Mouse (Mus musculus): ENCODE results near the gene Tnk2. TPM values are rescaled to one million over a fixed set of nuclear protein-coding genes. Genes with fewer than 3 reads are reported as not detected.

The Tnk2 gene
- polyA plus RNA-seq, 1 experiment from 2014 or later, result 20.0 TPM

DNA sequence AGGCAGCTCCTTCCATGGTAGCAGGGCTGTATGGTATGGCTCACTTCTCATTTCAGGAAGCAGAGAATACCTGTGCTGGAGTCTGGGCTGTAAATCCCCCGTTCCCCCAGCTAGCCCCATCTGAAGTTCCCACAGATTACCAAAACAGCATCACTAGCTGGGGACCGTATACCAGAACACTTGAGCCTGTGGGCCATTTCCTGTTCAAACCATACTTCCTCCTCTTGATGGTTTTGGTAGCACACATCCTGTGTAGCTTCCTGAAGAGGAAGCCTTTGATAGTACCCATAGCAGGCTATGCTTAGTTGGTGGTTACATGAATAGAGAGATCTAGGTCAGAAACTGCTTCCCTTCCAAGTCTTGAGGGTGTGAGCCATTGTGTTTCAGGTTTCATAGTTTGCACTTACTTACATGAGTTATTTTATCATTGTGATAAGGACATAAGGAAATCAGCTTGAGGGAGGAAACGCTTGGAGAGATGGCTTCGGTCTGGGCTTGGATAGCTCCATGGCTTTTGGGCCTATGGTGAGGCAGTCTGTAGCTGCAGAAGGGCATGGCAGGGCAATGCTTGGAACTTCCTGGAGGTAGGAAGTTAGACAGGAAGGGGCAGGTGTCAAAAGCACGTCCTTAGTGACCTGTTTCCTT, 7.4 kb downstream of the Tnk2 start:
- DNase-seq, result no peak
- no peak overlapping the region for H3K4me2 ChIP-seq
- no peak overlapping the region for H3K9ac ChIP-seq
- no peaks in the 10 kb centered on the region for H3K36me3 ChIP-seq (ENCODE audit: insufficient read depth)
- 68% methylated on average over 5 of the region's 5 CpGs for WGBS
- H3K9me3 ChIP-seq (ENCODE audit: low read depth, low read length), result no peaks in the 10 kb centered on the region
- peak overlapping the region; percentile 37; the same call in 1 of the 2 replicates for H3K27ac ChIP-seq (ENCODE audit: low read depth)
- no peak overlapping the region for H3K4me3 ChIP-seq (ENCODE audit: low read depth, low read length)
- no peak for TF ChIP-seq CTCF (IDR thresholded peaks at IDR 0.05; ENCODE audit: low read depth)
- H3K27me3 ChIP-seq (ENCODE audit: insufficient read depth, low read length), result no peaks in the 10 kb centered on the region
- peaks cover 4% of the 10 kb centered on the region; the same call in 1 of the 2 replicates for H3K4me1 ChIP-seq (ENCODE audit: insufficient read depth)
- ATAC-seq (ENCODE audit: insufficient read depth), result no peak

DNA sequence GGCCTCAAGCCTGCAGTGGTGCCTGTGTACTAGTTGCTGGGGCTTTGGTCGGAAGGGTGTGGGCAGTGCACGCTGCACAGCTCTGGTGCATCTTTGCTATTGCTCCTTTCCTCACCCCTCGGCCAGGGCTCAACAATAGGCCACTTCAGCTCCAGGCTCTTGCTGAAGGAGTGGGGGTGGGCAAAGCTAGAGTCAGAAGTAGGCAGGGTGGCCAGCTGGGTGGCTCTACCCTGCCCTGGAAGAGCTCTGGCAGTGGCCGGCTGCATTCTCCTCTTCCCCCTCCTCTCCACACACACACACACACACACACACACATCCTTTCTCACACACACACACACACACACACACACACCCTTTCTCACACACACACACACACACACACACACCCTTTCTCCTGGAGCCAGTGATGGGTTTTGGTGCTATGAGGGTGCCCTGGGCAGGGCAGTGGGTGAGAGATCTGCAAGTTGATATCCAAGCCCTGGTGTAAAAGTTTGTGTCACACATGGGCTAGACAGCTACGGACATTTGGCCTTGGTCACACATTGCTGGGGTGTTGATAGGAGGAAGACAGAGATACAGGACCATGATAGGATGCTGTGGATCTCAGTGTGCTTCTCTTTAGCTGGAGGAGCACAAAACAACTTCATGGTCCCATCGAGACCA, 10.5 kb downstream of the Tnk2 start:
- no peaks in the 10 kb centered on the region for H3K9me3 ChIP-seq (ENCODE audit: low read depth, low read length)
- peaks cover 10% of the 10 kb centered on the region for H3K4me1 ChIP-seq (ENCODE audit: insufficient read depth)
- TF ChIP-seq CTCF (IDR thresholded peaks at IDR 0.05; ENCODE audit: low read depth), result no peak
- no peak for ATAC-seq (ENCODE audit: insufficient read depth)
- no peak overlapping the region for H3K9ac ChIP-seq
- no peaks in the 10 kb centered on the region for H3K36me3 ChIP-seq (ENCODE audit: insufficient read depth)
- no peak overlapping the region for H3K4me2 ChIP-seq
- DNase-seq, result no peak
- 71% methylated on average over 6 of the region's 6 CpGs for WGBS
- H3K27me3 ChIP-seq (ENCODE audit: insufficient read depth, low read length), result no peaks in the 10 kb centered on the region
- H3K27ac ChIP-seq (ENCODE audit: low read depth), result no peak overlapping the region; the same call in 1 of the 2 replicates
- no peak overlapping the region for H3K4me3 ChIP-seq (ENCODE audit: low read depth, low read length)

DNA sequence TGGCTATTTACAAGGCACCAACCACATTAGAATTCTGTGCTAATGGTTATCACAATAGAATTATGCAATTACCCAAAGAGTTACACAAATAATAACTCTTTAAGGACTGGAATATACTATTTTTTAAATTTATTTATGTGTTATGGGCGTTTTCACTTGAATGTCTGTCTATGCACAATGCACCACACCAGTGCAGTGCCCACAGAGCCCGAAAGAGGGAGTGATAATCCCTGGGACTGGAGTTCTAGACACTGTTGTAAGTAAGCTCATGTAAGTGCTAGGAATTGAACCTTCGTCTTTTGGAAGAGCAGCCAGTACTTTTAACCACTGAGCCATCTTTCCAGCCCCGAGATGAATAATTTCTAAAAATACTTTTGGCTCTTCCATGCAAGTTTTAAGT, 11.9 kb downstream of the Tnk2 start:
- no peak for TF ChIP-seq CTCF (IDR thresholded peaks at IDR 0.05; ENCODE audit: low read depth)
- Histone ChIP-seq H3K27me3 (ENCODE audit: insufficient read depth, low read length) (no peaks in the 10 kb centered on the region), H3K4me1 (ENCODE audit: insufficient read depth) (peaks cover 23% of the 10 kb centered on the region), H3K9ac (no peak overlapping the region), H3K36me3 (ENCODE audit: insufficient read depth) (no peaks in the 10 kb centered on the region), H3K4me3 (ENCODE audit: low read depth, low read length) (no peak overlapping the region), H3K4me2 (no peak overlapping the region), H3K27ac (ENCODE audit: low read depth) (no peak overlapping the region), H3K9me3 (ENCODE audit: low read depth, low read length) (no peaks in the 10 kb centered on the region)
- DNase-seq (no peak), ATAC-seq (ENCODE audit: insufficient read depth) (no peak)
- WGBS, result 87% methylated on average over 4 of the region's 4 CpGs

DNA sequence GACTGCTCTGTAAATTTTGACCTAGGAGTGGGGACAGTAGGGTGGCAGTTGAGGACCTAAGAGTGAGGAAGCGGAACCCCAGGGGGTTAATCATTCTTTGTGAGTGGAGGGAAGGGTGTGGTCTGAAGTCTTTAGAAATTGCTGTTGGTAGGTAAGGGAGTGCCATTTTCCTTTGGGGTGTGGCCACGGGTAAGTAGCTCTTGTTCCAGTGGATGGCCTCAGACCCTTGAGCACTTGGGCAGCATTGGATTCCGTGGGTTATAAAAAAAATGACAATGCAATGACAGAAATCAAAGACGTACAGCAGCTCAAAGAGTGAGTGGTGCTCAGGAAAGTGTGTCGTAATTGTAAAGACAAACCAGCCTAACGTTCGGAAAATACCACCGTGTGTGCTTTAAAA, 12.6 kb downstream of the Tnk2 start:
- H3K27ac ChIP-seq (ENCODE audit: low read depth), result no peak overlapping the region
- 54% methylated on average over 8 of the region's 8 CpGs for WGBS
- H3K4me1 ChIP-seq (ENCODE audit: insufficient read depth), result peaks cover 31% of the 10 kb centered on the region

DNA sequence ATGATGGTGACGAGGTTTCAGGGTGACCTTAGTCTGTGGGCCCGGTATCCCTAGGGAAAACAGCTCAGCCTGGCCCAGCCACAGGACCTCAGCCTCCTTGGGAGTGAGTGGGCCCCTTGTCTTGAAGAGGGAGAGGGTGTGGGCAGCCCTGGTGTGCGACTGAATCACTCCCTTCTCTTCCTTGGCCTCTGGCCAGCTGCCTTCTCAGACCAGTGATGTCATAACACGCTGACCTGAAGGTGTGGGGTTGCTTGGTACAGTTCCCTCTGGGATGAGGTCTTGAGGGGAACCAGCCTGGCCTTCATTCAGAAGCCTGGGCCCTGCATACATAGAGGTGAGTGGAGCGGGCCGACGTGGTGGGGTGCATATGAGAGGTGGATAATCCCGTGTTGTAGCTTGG, 13.1 kb downstream of the Tnk2 start:
- H3K27ac ChIP-seq (ENCODE audit: low read depth), result peak overlapping the region; percentile 7; the same call in 1 of the 2 replicates
- peaks cover 36% of the 10 kb centered on the region for H3K4me1 ChIP-seq (ENCODE audit: insufficient read depth)
- ATAC-seq (ENCODE audit: insufficient read depth) (no peak), DNase-seq (peak; percentile 70)
- no peaks in the 10 kb centered on the region for H3K27me3 ChIP-seq (ENCODE audit: insufficient read depth, low read length)
- H3K36me3 ChIP-seq (ENCODE audit: insufficient read depth), result no peaks in the 10 kb centered on the region
- H3K4me2 ChIP-seq, result no peak overlapping the region
- 41% methylated on average over 8 of the region's 8 CpGs for WGBS
- no peak overlapping the region for H3K9ac ChIP-seq
- no peaks in the 10 kb centered on the region for H3K9me3 ChIP-seq (ENCODE audit: low read depth, low read length)
- no peak overlapping the region for H3K4me3 ChIP-seq (ENCODE audit: low read depth, low read length)
- TF ChIP-seq CTCF (IDR thresholded peaks at IDR 0.05; ENCODE audit: low read depth), result no peak

More for the DNA sequence above, 12.6 kb downstream of the Tnk2 start:
- no peak for TF ChIP-seq CTCF (IDR thresholded peaks at IDR 0.05; ENCODE audit: low read depth)
- Histone ChIP-seq H3K9me3 (ENCODE audit: low read depth, low read length) (no peaks in the 10 kb centered on the region), H3K9ac (no peak overlapping the region), H3K4me3 (ENCODE audit: low read depth, low read length) (no peak overlapping the region), H3K36me3 (ENCODE audit: insufficient read depth) (no peaks in the 10 kb centered on the region), H3K27me3 (ENCODE audit: insufficient read depth, low read length) (no peaks in the 10 kb centered on the region), H3K4me2 (no peak overlapping the region)
- DNase-seq, result no peak
- ATAC-seq (ENCODE audit: insufficient read depth), result no peak

DNA sequence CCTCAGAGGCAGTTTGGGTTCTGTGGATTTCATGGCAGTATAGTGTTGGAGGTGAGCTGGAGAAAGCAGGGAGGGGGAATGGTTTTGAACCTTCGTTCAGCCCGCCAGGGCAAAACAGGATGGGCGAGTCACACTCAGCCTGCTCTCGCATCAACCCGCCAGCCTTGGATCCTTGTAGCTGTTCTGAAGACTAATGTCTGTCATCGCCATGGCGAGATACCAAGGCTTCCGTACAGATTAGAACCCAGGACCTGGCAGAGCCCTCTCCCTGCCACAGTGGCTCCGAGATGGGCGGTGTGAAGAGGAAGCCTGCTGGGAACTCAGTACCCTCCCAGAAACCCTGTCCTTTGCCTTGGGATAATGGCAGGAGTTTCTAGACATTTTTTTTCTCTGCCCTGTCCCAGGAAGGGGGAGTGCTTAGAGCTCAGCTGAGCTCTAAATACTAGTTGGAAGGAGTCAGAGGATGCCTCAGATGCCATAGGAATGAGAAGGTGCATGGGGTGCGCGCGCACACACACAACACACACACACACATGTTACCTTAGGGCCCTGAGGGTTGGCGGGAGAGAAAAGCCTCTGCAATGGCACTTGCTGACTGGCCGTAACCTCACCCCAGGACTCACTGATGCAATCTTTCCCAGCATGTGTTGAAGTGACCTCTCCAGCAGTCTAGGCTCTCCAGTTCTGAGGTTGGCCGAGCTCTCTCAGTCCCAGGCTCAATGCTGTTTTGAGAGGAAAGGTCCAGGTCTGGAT, 14.0 kb downstream of the Tnk2 start:
- Histone ChIP-seq H3K9ac (no peak overlapping the region), H3K4me1 (ENCODE audit: insufficient read depth) (peaks cover 44% of the 10 kb centered on the region), H3K9me3 (ENCODE audit: low read depth, low read length) (no peaks in the 10 kb centered on the region), H3K27me3 (ENCODE audit: insufficient read depth, low read length) (no peaks in the 10 kb centered on the region), H3K36me3 (ENCODE audit: insufficient read depth) (no peaks in the 10 kb centered on the region), H3K4me3 (ENCODE audit: low read depth, low read length) (no peak overlapping the region), H3K4me2 (no peak overlapping the region), H3K27ac (ENCODE audit: low read depth) (peak overlapping the region; percentile 7; the same call in 1 of the 2 replicates)
- no peak for TF ChIP-seq CTCF (IDR thresholded peaks at IDR 0.05; ENCODE audit: low read depth)
- 81% methylated on average over 16 of the region's 16 CpGs for WGBS
- no peak for DNase-seq
- ATAC-seq (ENCODE audit: insufficient read depth), result no peak

DNA sequence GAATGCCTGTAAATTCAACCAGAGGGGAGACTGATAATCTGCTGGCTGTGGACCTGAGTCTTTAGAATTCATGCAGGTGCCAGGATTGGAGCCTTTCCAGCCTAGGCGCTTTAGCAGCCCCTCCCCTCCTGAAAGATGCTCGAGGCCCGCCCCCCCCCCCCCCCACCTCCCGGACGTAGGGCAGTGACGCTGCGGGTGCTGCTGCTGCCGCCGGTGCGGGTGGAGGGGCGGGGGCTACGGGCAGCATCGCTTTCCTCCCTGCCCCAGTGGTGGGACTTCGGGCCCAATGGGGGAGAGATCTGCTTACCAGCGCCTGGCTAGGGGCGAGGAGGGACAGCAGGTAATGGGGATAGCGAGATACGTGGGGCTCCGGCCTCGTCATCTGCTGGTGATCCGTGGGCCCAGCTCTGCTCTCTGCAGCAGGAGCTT, 15.1 kb downstream of the Tnk2 start:
- DNase-seq (no peak), ATAC-seq (ENCODE audit: insufficient read depth) (no peak)
- H3K27me3 ChIP-seq (ENCODE audit: insufficient read depth, low read length), result no peaks in the 10 kb centered on the region
- no peaks in the 10 kb centered on the region for H3K9me3 ChIP-seq (ENCODE audit: low read depth, low read length)
- peaks cover 52% of the 10 kb centered on the region for H3K4me1 ChIP-seq (ENCODE audit: insufficient read depth)
- no peak for TF ChIP-seq CTCF (IDR thresholded peaks at IDR 0.05; ENCODE audit: low read depth)
- peak overlapping the region; percentile 67; the same call in 1 of the 2 replicates for H3K27ac ChIP-seq (ENCODE audit: low read depth)
- 4% methylated on average over 16 of the region's 21 CpGs for WGBS
- H3K4me3 ChIP-seq (ENCODE audit: low read depth, low read length), result peak overlapping the region; percentile 24
- no peaks in the 10 kb centered on the region for H3K36me3 ChIP-seq (ENCODE audit: insufficient read depth)
- H3K9ac ChIP-seq, result peak overlapping the region; percentile 13; the same call in 1 of the 2 replicates
- H3K4me2 ChIP-seq, result peak overlapping the region; percentile 55

Data from lung, embryonic 14.5 days (tissue).